Mouse (Mus musculus) left cerebral cortex, adult 9 months (tissue): ENCODE measurements around the gene Crip1.

Experiments used
- DNase-seq, 2 experiments: peaks; one replicate each; pipeline ENCODE4 v3.0.0; 2022; ENCODE audit warnings: low spot score in 2 of 2

Crip1 gene

GRCm38 (mm10) chr12:113147481-113147880 is 1.4 kb downstream of the Crip1 start:
- no peak for DNase-seq

- DNase-seq = no peak
These were observed 2.4 kb downstream of the Crip1 start for GRCm38 (mm10) chr12:113148381-113149035.

GRCm38 (mm10) chr12:113149341-113149740 is 3.2 kb downstream of the Crip1 start:
- no peak for DNase-seq

- DNase-seq = no peak
These were observed 3.8 kb downstream of the Crip1 start for GRCm38 (mm10) chr12:113149896-113150295.

GRCm38 (mm10) chr12:113150591-113150990 is 4.5 kb downstream of the Crip1 start:
- DNase-seq = no peak

GRCm38 (mm10) chr12:113151046-113151445 is 4.9 kb downstream of the Crip1 start:
- DNase-seq = no peak

- DNase-seq = peak in 1 of 2 experiments; percentile 12
These were observed 5.7 kb downstream of the Crip1 start for GRCm38 (mm10) chr12:113151661-113152271.

GRCm38 (mm10) chr12:113152272-113152661 is 6.2 kb downstream of the Crip1 start:
- DNase-seq = no peak

GRCm38 (mm10) chr12:113152991-113153525 is 6.9 kb downstream of the Crip1 start:
- DNase-seq = no peak

GRCm38 (mm10) chr12:113153971-113154370 is 7.9 kb downstream of the Crip1 start:
- DNase-seq = no peak

GRCm38 (mm10) chr12:113154747-113155075 is 8.6 kb downstream of the Crip1 start:
- no peak for DNase-seq

GRCm38 (mm10) chr12:113155076-113155771 is 9.1 kb downstream of the Crip1 start:
- DNase-seq = peak in 1 of 2 experiments; percentile 33

GRCm38 (mm10) chr12:113155887-113156539 is 9.9 kb downstream of the Crip1 start, which contains the start of gene Tedc1:
TSS of gene Tedc1 (plus strand) at chr12:113156421.
- peak; percentile 99 for DNase-seq

GRCm38 (mm10) chr12:113156540-113156929 is 10.4 kb downstream of the Crip1 start:
- no peak for DNase-seq

GRCm38 (mm10) chr12:113157002-113157401 is 10.9 kb downstream of the Crip1 start:
- peak in 1 of 2 experiments; percentile 14 for DNase-seq

GRCm38 (mm10) chr12:113157521-113157920 is 11.4 kb downstream of the Crip1 start:
- no peak for DNase-seq

- no peak for DNase-seq
These were observed 11.9 kb downstream of the Crip1 start for GRCm38 (mm10) chr12:113157971-113158370.

- peak in 1 of 2 experiments; percentile 61 for DNase-seq
These were observed 17.5 kb downstream of the Crip1 start for GRCm38 (mm10) chr12:113163561-113164006.

- DNase-seq = no peak
These were observed 22.0 kb downstream of the Crip1 start for GRCm38 (mm10) chr12:113168031-113168536.

GRCm38 (mm10) chr12:113176960-113177725 is 31.0 kb downstream of the Crip1 start:
- no peak for DNase-seq

GRCm38 (mm10) chr12:113181020-113181419 is 34.9 kb downstream of the Crip1 start:
- no peak for DNase-seq
